Comparison of ENCODE assay signal across 10 mouse cellular contexts in the genomic region with DNA sequence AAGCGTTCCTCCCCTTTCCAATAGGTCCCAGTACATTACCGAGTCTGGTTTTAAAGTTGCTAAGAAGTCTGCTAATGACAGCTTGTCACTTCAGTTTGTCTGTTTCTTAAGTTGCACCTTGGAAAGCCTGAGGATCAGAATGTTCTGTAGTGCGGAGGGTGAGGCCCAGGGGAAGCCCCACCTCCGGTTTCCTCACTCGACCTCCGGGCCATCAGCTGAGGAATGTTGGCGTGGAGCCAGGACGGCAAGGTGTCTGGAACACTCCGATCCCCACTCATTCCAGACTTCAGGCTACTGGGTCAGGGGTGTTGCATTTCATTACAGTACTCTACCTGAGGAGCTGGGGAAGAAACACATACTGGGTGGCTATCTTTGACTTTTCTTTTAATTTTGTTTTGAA.
DNase-seq lines count a peak whose midpoint lies in the region; ATAC-seq lines count a peak whose summit lies in the region.
"Had no signal": no experiment of that assay in that cellular context is flagged by ENCODE, and none has a peak within 500 bp of the region (broad histone marks: within the 10 kb centered on the region; RNA-seq: fewer than 3 reads in every experiment).

No protein-coding gene starts in this region.

- 27% methylated on average over 9 of the region's 9 CpGs for WGBS in heart, embryonic 13.5 days
- WGBS in large intestine, adult 2 months: 20% methylated on average over 9 of the region's 9 CpGs
- 32% methylated on average over 9 of the region's 9 CpGs for WGBS in stomach, embryonic 15.5 days
- 83% methylated on average over 9 of the region's 9 CpGs for WGBS in forebrain, embryonic 12.5 days

- H3K9ac ChIP-seq in heart, embryonic 13.5 days: no peak overlapping the region
- no peak overlapping the region for H3K9ac ChIP-seq in stomach, embryonic 15.5 days
- H3K9ac ChIP-seq in forebrain, embryonic 12.5 days: no peak overlapping the region
- H3K9ac ChIP-seq: embryonic facial prominence, embryonic 13.5 days; neural tube, embryonic 12.5 days had no signal

- peak; percentile 31 for DNase-seq in right cerebral cortex, postnatal 14 days
- no peak for DNase-seq in right cerebral cortex, adult 18-20 months
- DNase-seq in large intestine, adult 2 months (ENCODE audit: low read depth, low spot score): peak; percentile 50
- no peak for DNase-seq in spleen, adult 12 weeks (ENCODE audit: low spot score)
- no peak for DNase-seq in cerebellum, postnatal 36 days

- 0 out of 2 replicates have a peak overlapping the region, but pooled peaks have one; percentile 32 for H3K27ac ChIP-seq in heart, embryonic 13.5 days (replicated peaks)
- no peak overlapping the region for H3K27ac ChIP-seq in stomach, embryonic 15.5 days
- H3K27ac ChIP-seq in forebrain, embryonic 12.5 days: no peak overlapping the region
- H3K27ac ChIP-seq: embryonic facial prominence, embryonic 13.5 days; neural tube, embryonic 12.5 days had no signal

- ATAC-seq in heart, embryonic 13.5 days (ENCODE audit: extremely low read depth, insufficient number of reproducible peaks, low FRiP score, low TSS enrichment): no peak
- peak; percentile 31; the same call in 1 of the 2 replicates for ATAC-seq in stomach, embryonic 15.5 days (ENCODE audit: insufficient read depth, low FRiP score, low read depth)
- ATAC-seq in forebrain, embryonic 12.5 days (ENCODE audit: low FRiP score): no peak

- no peak overlapping the region for H3K4me3 ChIP-seq in heart, embryonic 13.5 days
- H3K4me3 ChIP-seq in stomach, embryonic 15.5 days (replicated peaks): no peak overlapping the region
- H3K4me3 ChIP-seq in forebrain, embryonic 12.5 days (replicated peaks): no peak overlapping the region
- H3K4me3 ChIP-seq: embryonic facial prominence, embryonic 13.5 days; neural tube, embryonic 12.5 days had no signal

- H3K4me2 ChIP-seq in heart, embryonic 13.5 days: no peak overlapping the region
- H3K4me2 ChIP-seq in stomach, embryonic 15.5 days: no peak overlapping the region
- H3K4me2 ChIP-seq in forebrain, embryonic 12.5 days: no peak overlapping the region
- H3K4me2 ChIP-seq: embryonic facial prominence, embryonic 13.5 days; neural tube, embryonic 12.5 days had no signal

- H3K9me3 ChIP-seq in heart, embryonic 13.5 days: no peaks in the 10 kb centered on the region
- H3K9me3 ChIP-seq in stomach, embryonic 15.5 days: no peaks in the 10 kb centered on the region
- no peaks in the 10 kb centered on the region for H3K9me3 ChIP-seq in forebrain, embryonic 12.5 days
- H3K9me3 ChIP-seq: embryonic facial prominence, embryonic 13.5 days; neural tube, embryonic 12.5 days had no signal

- H3K36me3 ChIP-seq in heart, embryonic 13.5 days: peaks cover 3% of the 10 kb centered on the region; the same call in 1 of the 2 replicates
- H3K36me3 ChIP-seq in stomach, embryonic 15.5 days: peaks cover 3% of the 10 kb centered on the region; the same call in 1 of the 2 replicates
- no peaks in the 10 kb centered on the region for H3K36me3 ChIP-seq in forebrain, embryonic 12.5 days (replicated peaks)

- no peaks in the 10 kb centered on the region for H3K27me3 ChIP-seq in heart, embryonic 13.5 days (replicated peaks)
- no peaks in the 10 kb centered on the region for H3K27me3 ChIP-seq in stomach, embryonic 15.5 days (replicated peaks)
- no peaks in the 10 kb centered on the region for H3K27me3 ChIP-seq in forebrain, embryonic 12.5 days
- H3K27me3 ChIP-seq: embryonic facial prominence, embryonic 13.5 days; neural tube, embryonic 12.5 days had no signal

- peaks cover 26% of the 10 kb centered on the region for H3K4me1 ChIP-seq in heart, embryonic 13.5 days
- no peaks in the 10 kb centered on the region for H3K4me1 ChIP-seq in stomach, embryonic 15.5 days
- H3K4me1 ChIP-seq in forebrain, embryonic 12.5 days: no peaks in the 10 kb centered on the region
- H3K4me1 ChIP-seq: embryonic facial prominence, embryonic 13.5 days; neural tube, embryonic 12.5 days had no signal

Comparison
In these comparisons a context has a peak if more than half of its experiments do, and no peak if none do; other contexts are left out.
1. DNase-seq: peak in right cerebral cortex, postnatal 14 days (single experiment) and large intestine, adult 2 months (single experiment); none in right cerebral cortex, adult 18-20 months (single experiment), spleen, adult 12 weeks (single experiment) and cerebellum, postnatal 36 days (0 of 2).